Mouse (Mus musculus) thymus, postnatal 36 days (tissue): ENCODE results near the gene Selplg.

Experiments
- DNase-seq, 2 experiments: peaks; one replicate each; pipeline ENCODE4 v3.0.0; 2022; ENCODE audit warnings: mixed read lengths in 2 of 2

Gene Selplg

GRCm38 (mm10) chr5:113832490-113832901 is at the start of gene Selplg:
TSS of gene Selplg (minus strand) at chr5:113832644.
- peak; percentile 84 to 90 for DNase-seq

- no peak for DNase-seq
These were observed 48.7 kb upstream of the Selplg start for GRCm38 (mm10) chr5:113881136-113881535.

GRCm38 (mm10) chr5:113878943-113879617 is 46.6 kb upstream of the Selplg start:
- no peak for DNase-seq

GRCm38 (mm10) chr5:113877565-113877964 is 45.1 kb upstream of the Selplg start:
- DNase-seq = no peak

- DNase-seq = no peak
These were observed 43.7 kb upstream of the Selplg start for GRCm38 (mm10) chr5:113876176-113876575.

- no peak for DNase-seq
These were observed 43.2 kb upstream of the Selplg start for GRCm38 (mm10) chr5:113875625-113876024.

- no peak for DNase-seq
These were observed 41.9 kb upstream of the Selplg start for GRCm38 (mm10) chr5:113874063-113875024.

- peak; percentile 28 to 51 for DNase-seq
These were observed 40.8 kb upstream of the Selplg start for GRCm38 (mm10) chr5:113872936-113873912.

DNA sequence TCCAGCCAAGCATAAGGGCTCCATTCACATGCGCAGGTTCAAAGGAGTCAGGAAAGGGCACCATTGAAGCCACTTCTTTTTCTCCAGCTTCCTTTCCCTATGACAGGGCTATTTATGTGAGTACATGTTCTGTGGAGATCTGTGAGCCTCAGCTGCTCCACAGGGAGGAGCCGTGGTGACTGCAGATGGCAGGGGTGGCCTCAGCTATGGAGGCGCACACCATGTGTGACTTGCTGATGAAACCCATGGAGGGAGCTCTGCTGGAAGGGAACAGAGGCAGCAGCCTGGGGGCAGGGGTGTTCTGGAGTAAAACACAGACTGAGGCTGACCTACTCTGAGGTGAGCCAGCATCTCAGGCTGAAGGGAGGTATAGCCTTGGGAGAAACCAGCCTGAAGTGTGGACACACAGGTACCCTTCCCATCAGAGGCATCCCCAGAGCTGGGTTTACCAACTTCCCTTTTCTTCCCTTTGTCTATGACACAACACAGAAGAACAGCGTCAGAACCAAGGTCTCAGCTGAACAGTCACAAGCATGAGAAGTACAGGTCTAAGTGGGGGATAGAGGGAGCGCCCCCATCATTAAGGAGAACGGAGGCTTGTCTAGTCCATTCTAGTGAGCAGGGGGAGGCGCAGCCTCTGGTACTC is 39.6 kb upstream of the Selplg start:
- DNase-seq = no peak

GRCm38 (mm10) chr5:113870393-113871040 is 38.1 kb upstream of the Selplg start:
- no peak for DNase-seq

- DNase-seq = no peak
These were observed 36.7 kb upstream of the Selplg start for GRCm38 (mm10) chr5:113869132-113869531.

- DNase-seq = no peak
These were observed 32.5 kb upstream of the Selplg start for GRCm38 (mm10) chr5:113864992-113865391.

DNA sequence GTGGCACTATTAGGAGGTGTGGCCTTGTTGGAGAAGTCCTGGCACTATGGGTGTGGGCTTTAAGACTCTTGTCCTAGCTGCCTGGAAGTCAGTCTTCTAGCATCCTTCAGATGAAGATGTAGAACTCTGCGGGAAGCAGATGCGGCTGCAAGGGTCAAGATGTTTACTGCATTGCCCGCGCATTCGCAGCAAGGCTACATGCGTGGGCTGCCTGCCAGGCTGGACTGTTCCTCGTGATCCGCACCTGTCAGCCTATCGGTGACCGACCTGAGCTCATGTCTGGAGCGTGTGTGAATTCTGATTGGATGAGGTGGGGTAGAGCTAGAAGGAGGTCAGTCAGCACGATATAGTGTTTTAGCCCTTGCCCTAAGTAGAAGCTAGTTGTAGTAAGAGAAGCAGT is 31.6 kb upstream of the Selplg start:
- DNase-seq = no peak

DNA sequence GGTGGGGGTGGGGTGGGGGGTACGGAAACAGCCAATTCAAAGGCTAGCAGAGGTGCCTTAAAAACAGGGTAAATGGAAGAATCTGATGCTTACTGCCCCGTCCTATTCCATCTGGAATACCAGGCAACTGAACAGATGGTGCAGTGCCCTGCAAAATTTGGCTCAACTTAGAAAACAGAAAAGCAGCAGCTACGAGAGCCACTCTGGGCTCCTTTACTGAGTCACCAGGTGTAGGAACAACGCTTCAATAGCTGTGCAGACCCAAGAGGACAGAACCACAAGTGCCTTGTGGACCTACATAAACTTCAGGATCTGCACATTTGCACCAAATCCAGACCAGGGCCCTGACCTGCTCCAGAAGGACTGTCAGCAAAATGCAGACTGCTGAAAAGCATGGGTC is 30.0 kb upstream of the Selplg start:
- DNase-seq = no peak

DNA sequence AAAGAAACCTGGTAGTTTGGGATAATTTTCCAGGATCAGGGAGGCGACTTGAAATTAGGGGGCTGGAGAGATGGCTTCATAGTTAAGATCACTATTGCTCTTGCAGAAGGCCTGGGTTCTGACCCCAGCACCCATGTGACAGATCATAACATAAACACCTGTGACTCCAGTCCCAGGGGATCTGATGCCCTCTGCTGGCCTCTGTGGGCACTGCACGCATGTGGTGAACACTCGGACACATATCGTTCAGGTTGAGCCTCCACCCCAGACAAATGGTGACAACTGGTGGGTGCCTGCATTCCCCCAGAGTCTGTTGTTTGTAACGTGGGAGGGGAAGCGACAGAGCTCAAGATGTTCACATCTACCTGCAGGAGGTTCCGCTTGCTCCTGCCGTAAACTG is 28.9 kb upstream of the Selplg start:
- peak; percentile 40 to 50 for DNase-seq

DNA sequence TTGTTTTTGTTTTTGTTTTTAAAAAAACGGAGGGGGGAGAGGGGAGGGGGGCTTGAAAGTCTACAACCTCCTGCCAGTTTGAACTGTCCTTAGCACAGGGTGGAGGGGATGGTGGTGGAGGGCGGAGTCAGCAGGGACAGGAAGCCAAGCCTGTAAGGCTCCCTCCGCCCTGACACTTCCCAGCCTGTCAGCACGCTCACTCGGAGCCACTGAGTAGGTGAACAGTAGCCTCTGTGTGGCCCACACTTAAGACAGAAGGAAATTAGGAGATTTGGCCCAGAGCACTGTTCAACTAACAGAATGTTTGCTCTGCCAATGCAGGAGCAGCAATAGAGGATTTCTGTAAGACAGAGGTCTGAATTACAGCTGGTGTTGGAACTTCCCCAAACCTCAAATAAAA is 26.5 kb upstream of the Selplg start:
- DNase-seq = peak; percentile 42 to 60

GRCm38 (mm10) chr5:113858550-113858949 is 26.1 kb upstream of the Selplg start:
- no peak for DNase-seq

DNA sequence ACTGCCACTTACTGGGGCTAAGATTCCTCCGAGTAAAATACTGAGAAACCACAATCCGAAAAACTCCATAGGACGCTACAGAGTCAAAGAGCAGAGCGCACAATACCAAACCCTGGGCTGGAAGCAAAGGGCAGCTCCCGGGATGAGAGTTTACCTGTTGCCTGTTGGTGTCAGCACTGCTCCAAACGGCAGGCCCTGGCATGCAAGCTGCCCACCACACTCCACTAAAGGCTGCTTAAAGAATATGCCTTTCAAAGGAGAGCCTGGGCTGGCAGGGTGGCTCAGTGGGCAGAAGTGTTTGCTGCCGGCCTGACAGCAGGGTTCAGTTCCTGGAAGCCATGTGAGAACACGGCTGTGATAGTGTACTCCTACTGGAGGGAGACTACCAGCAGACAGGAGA is 25.2 kb upstream of the Selplg start:
- DNase-seq = no peak

DNA sequence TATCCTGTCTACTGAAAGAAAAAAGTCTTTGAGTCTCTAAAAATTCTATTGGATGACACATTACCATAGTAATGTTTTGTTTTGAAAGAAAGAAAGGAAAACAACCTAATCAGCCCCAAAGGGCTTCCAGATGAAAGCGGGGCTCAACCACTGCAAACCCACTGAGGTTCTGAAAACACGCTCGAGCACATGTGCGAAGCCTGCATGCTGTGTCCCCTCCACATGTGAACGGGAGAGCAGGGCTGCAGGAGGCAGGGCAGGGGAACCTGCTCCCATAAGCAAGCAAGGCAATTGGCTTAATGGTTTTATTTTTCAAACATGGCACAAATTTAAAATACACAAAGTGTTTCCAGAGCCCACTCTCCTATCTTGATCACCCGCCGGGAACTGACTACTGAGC is 24.2 kb upstream of the Selplg start:
- DNase-seq = no peak

- no peak for DNase-seq
These were observed 23.3 kb upstream of the Selplg start for GRCm38 (mm10) chr5:113855696-113856095.

- DNase-seq = no peak
These were observed 22.7 kb upstream of the Selplg start for GRCm38 (mm10) chr5:113855117-113855516.

GRCm38 (mm10) chr5:113854494-113854893 is 22.1 kb upstream of the Selplg start:
- DNase-seq = peak; percentile 81 to 86
